Mouse (Mus musculus) left cerebral cortex, adult 9 months (tissue): ENCODE data around the gene Ddx3y.

Source experiments
- DNase-seq, 2 experiments: peaks; one replicate each; pipeline ENCODE4 v3.0.0; 2022; ENCODE audit warnings: low spot score in 2 of 2

Ddx3y gene

GRCm38 (mm10) chrY:1286171-1286795 is at the start of gene Ddx3y:
TSS of gene Ddx3y (minus strand) at chrY:1286629.
- DNase-seq = peak in 1 of 2 experiments; percentile 58

DNA sequence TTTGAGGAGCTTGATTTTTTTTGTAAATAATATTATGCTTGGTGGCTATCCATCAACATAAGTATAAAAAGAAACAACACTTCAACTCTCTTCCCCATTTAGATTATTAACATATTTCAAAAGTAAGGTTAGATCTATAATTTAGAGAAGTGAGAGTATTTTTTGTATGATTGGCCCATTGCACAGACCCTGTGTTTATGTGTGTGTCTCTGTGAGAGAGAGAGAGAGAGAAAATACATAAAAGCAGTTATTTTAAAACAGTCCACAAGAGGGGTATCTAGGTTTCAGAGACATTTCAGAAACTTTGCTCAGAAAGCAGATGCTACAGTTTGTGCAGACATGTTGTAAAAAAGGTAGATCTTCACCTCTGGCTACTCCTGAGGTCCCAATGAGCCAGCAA is 7.3 kb upstream of the Ddx3y start:
- DNase-seq = no peak

- peak in 1 of 2 experiments; percentile 1 for DNase-seq
Measured at GRCm38 (mm10) chrY:1285735-1286134, 694 bp downstream of the Ddx3y start.

- no peak for DNase-seq
Measured at GRCm38 (mm10) chrY:1246117-1246516, 40.3 kb downstream of the Ddx3y start.

GRCm38 (mm10) chrY:1245426-1245863 is 41.0 kb downstream of the Ddx3y start, which contains the start of gene Uty:
TSS of gene Uty (minus strand) at chrY:1245759.
- DNase-seq = peak in 1 of 2 experiments; percentile 53

GRCm38 (mm10) chrY:1244940-1245339 is 41.5 kb downstream of the Ddx3y start:
- no peak for DNase-seq

DNA sequence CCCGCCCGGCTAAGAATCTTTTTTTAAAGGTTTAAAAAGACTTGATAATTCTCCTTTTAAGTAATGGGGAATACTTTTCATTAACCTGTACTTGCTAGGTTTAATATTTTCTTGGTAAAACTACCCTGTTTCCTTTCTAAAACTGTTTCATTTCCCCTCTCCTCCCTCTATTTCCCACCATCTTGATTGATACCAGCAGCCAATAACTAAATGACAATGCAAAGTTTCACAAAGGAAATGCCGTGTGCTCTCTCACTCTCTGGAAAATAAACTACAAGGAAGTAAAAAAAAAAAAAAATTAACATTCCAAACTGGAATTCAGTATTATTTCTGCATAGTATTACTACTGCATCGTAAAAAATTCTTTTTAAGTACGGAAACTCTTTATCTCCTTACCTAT is 42.0 kb downstream of the Ddx3y start:
- no peak for DNase-seq

GRCm38 (mm10) chrY:1220001-1220400 is 66.4 kb downstream of the Ddx3y start:
- no peak for DNase-seq
